Mouse (Mus musculus) right cerebral cortex, postnatal 10 days (tissue): ENCODE measurements around the gene Mrpl42.
"Not testable (repeated sequence)": the region's sequence is repeated elsewhere in the genome, so short reads cannot be mapped to it uniquely, and the experiment has no call there.

Experiments used
- DNase-seq, 2 experiments: peaks; one replicate each; pipeline ENCODE4 v3.0.0; 2021; ENCODE audit warnings: low spot score in 2 of 2

The Mrpl42 gene

GRCm38 (mm10) chr10:95501463-95502081 is at the start of gene Mrpl42:
Gene Mrpl42, minus strand, starts transcription at chr10:95501940.
- DNase-seq: peak; percentile 92 to 93

- DNase-seq: no peak
Observed at GRCm38 (mm10) chr10:95550506-95550905, 48.8 kb upstream of the Mrpl42 start.

GRCm38 (mm10) chr10:95549080-95549479 is 47.3 kb upstream of the Mrpl42 start:
- not testable (repeated sequence) for DNase-seq

DNA sequence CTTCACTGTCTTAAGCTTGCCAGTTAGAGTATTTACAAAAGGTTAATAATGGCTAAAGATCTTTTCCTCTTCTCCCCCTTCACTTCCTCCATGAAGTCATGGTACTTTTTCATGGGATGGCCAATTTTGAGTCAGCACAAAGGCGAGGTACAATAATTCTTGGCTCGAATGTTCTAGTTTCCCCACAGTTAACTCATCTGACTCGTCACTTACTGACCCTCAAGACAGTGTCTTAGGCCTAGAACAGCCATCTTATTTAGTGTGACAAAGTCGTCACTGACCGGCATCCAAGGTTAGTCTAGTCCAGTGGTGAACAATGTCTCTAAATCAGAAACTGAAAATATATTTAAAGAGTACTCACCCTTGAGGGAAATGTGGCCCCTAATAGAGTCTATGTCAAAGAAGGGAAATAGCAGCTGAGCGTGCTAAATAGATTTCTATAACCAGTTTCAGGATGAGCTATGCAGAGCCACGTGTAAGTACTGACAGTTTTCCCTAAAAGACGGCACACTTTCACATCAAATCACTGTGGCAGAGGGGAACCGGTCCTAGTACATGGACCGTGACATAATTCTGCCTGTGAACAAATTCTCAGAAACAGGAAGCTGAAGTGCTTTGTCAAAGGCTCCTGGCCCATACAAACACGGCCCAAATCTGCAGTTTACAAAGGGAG is 46.5 kb upstream of the Mrpl42 start:
- DNase-seq: no peak

DNA sequence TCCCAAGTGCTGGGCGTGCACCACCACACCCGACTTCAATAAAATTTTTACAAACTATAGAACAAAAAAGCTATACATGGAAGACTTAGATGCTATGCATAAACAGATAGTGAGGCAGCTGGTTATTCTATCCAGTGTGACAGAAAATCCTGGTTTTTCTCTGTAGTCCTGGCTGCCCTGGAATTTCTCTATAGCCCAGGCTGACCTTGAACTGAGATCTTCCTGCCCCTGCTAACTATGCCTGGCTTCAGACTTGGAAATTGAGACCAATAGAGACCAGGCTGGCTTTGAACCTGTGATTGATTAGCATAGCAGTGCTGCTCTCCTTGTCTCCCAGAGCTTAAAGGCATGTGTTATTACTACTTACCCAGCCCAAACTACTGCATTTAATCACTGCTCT is 44.4 kb upstream of the Mrpl42 start:
- DNase-seq: no peak

GRCm38 (mm10) chr10:95545051-95545450 is 43.3 kb upstream of the Mrpl42 start:
- no peak for DNase-seq

DNA sequence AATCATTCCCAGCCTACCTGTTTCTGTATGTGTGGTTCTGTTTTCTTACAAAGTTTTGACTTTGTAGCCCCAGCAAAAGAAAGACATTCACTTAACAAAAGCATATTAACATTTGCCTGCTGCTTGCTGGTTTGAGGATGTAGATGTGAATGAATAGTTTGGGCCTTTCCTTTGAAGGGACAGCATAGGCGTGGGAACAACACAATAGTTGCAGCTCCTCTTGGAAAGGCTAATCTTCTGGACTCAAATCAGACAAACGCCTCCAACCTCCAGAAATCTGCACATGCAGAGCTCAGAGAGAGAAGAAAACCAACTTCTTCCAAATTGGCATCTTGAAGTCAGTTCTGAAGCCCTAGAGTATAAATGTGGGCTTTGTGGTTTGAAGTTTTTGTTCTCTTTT is 42.9 kb upstream of the Mrpl42 start:
- DNase-seq: no peak

- no peak for DNase-seq
Observed at GRCm38 (mm10) chr10:95544004-95544403, 42.3 kb upstream of the Mrpl42 start.

DNA sequence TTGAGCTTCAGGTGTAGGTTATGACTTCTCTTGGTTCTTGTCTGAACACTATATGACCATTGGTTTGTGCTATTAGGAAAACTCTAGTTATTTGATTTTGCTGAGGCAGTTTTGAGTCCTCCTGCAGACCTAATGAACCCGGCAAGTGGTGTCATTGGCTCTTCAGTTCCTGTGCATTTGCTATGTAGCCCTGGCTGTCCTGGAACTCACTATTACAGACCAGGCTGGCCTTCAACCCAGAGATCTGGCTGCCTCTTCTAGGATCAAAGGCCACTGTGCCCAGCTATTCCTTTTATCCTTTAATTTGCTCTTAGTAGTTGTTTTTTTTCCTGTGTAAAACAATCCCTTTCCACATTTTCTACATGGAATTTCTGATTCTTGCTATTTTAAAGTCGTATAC is 41.6 kb upstream of the Mrpl42 start:
- DNase-seq: no peak

- no peak for DNase-seq
Observed at GRCm38 (mm10) chr10:95542916-95543315, 41.2 kb upstream of the Mrpl42 start.

GRCm38 (mm10) chr10:95539841-95540240 is 38.1 kb upstream of the Mrpl42 start:
- no peak for DNase-seq

GRCm38 (mm10) chr10:95539260-95539659 is 37.5 kb upstream of the Mrpl42 start:
- no peak for DNase-seq

DNA sequence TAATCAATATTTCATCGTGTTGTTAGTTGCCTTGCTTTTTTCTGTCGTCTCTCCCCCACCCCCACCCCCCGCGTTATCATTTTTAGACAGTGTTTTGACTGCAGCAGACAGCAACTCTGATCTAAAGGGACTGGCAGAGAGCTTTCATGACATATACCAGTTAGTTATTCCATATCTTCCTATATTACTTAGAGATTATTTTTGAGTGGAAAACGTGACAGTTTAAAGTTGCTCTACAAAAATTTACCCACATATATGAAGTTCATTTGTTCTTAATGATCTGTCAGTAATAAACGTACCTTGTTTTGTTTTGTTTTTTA is 34.4 kb upstream of the Mrpl42 start:
- DNase-seq: no peak

GRCm38 (mm10) chr10:95535399-95536221 is 33.9 kb upstream of the Mrpl42 start:
- no peak for DNase-seq

GRCm38 (mm10) chr10:95533382-95533781 is 31.6 kb upstream of the Mrpl42 start:
- DNase-seq: no peak

GRCm38 (mm10) chr10:95532916-95533315 is 31.2 kb upstream of the Mrpl42 start:
- no peak for DNase-seq

DNA sequence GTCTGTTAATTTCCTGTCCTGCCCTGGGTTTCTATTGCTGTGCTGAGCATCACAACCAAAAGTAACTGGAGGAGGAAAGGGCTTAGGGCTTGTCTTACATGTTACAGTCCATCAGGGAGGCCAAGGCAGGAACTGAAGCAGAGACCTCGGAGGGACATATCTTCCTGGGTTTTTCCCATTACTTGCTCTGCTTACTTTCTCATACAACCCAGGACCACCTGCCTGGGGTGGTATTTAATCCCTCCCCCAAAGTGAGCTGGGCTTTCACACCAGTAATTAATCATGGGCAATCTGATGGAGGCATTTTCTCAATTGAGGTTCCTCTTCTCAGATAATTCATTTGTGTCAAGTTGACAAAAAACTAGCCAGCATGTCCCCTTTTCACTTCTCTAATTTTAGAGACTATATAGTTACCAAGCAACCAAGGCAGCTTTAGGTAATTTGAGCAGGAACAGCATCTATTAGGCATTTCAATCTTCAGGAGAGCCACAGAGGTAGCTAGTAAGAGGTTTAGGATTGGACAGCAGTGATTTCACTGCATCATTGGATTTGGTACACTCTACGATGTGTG is 28.9 kb upstream of the Mrpl42 start:
- no peak for DNase-seq

DNA sequence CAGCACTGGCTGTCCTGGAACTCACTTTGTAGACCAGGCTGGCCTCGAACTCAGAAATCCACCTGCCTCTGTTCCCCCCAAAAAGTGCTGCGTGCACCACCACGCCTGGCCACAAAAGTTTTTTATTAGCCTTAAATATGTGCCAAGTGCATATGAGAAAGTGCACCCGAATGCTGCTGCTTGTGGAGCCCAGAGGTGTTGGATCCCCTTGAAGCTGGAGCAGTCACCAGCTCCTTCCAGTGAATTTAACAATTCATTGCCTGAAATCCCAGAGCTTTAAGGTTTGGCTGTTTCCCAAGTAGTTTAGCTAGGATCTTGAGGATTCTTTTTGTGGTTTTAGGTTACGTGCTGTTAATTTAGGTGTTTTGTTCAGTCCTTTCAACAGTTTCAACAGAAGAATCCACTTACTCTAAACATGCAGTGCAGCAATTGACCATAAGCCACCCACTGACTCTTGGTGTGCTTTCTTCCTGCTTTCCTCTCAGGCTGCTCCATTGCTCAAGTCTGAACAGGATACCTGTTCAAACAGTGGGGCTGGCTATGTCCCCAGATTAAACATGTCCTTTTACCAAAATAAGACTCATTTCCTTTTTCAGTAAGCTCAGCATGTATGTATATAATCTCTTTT is 24.9 kb upstream of the Mrpl42 start:
- no peak for DNase-seq

DNA sequence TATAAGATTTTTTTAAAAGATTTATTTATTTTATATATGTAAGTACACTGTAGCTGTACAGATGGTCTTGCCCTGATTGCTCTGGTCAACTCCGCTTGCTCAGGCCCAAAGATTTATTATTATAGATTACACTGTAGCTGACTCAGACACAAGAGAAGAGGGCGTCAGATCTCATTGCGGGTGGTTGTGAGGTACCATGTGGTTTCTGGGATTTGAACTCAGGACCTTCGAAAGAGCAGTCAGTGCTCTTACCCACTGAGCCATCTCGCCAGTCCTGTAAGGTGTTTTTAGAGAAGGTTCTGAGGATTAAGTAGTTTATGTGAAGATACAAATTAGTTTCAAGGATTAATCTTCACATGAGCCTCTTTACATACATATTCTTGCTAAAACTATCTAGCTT is 24.1 kb upstream of the Mrpl42 start:
- no peak for DNase-seq

- DNase-seq: no peak
Observed at GRCm38 (mm10) chr10:95525037-95525675, 23.4 kb upstream of the Mrpl42 start.

GRCm38 (mm10) chr10:95517656-95518055 is 15.9 kb upstream of the Mrpl42 start:
- no peak for DNase-seq
